Mouse (Mus musculus) neural tube, embryonic 14.5 days (tissue): Measurements from ENCODE around the gene Mpped2. TPM values are rescaled to one million over a fixed set of nuclear protein-coding genes. Genes with fewer than 3 reads are reported as not detected.

Source experiments
- ATAC-seq: fragments of 200-750 bp; cut with Nextera tagmentation; 2 replicates; pipeline ENCODE4 v1.8.0; 2017; ENCODE audit warnings: low read depth, mild to moderate bottlenecking, moderate TSS enrichment, moderate library complexity
- H3K27ac ChIP-seq: fragments of 300-500 bp; sonication (generic); 2 replicates; pipeline ENCODE4 v1.5.1; 2014; ENCODE audit warnings: low read depth, mild to moderate bottlenecking, control low read depth, low read length, moderate library complexity, mixed read lengths
- H3K27me3 ChIP-seq: fragments of 300-500 bp; sonication (generic); 2 replicates; pipeline ENCODE4 v1.6.1; 2014; ENCODE audit warnings: low read length; ENCODE audit not compliant: control insufficient read depth, insufficient read depth
- H3K36me3 ChIP-seq: fragments of 300-500 bp; sonication (generic); 2 replicates; pipeline ENCODE4 v1.6.1; 2014; ENCODE audit warnings: low read length, mixed read lengths; ENCODE audit not compliant: control insufficient read depth, insufficient read depth
- H3K4me1 ChIP-seq: fragments of 300-500 bp; sonication (generic); 2 replicates; pipeline ENCODE4 v1.6.1; 2014; ENCODE audit warnings: low read length; ENCODE audit not compliant: control insufficient read depth, insufficient read depth
- H3K4me2 ChIP-seq: fragments of 300-500 bp; sonication (generic); 2 replicates; pipeline ENCODE4 v1.6.1; 2014; ENCODE audit warnings: mild to moderate bottlenecking, low read depth, low read length, control low read depth
- H3K4me3 ChIP-seq: fragments of 300-500 bp; sonication (generic); 2 replicates; pipeline ENCODE4 v1.5.1; 2014; ENCODE audit warnings: low read depth, low read length, control low read depth, mixed read lengths
- H3K9ac ChIP-seq: fragments of 300-500 bp; sonication (generic); replicated peaks from 2 replicates; pipeline ENCODE4 v1.6.1; 2014; ENCODE audit warnings: low read depth, mild to moderate bottlenecking, control low read depth, low read length, mixed read lengths
- H3K9me3 ChIP-seq: fragments of 300-500 bp; sonication (generic); 2 replicates; pipeline ENCODE4 v1.6.1; 2016; ENCODE audit warnings: low read length; ENCODE audit not compliant: control insufficient read depth
- WGBS: fragments of 180-500 bp; shearing (Covaris S2); extraction: QIAGEN DNeasy Blood & Tissue Kit; methylation state at CpG from one replicate; pipeline ENCODE4 v1.1.7; 2014; 5-methylcytosine and 5-hydroxymethylcytosine counted together
- polyA plus RNA-seq: library from polyadenylated mRNA; unstranded; fragments of >200 nt; fragmentation: Nextera tagmentation; extraction: Ambion mirVana; gene quantifications from 2 replicates; pipeline ENCODE4 v1.2.1, GENCODE M21; 2014

Gene Mpped2
- polyA plus RNA-seq, 1 experiment from 2014 or later, result 239 TPM

- no peak overlapping the region for H3K9ac ChIP-seq
- no peak overlapping the region for H3K4me2 ChIP-seq
- no peaks in the 10 kb centered on the region for H3K9me3 ChIP-seq
- H3K36me3 ChIP-seq, result no peaks in the 10 kb centered on the region
- no peak overlapping the region for H3K27ac ChIP-seq
- H3K4me1 ChIP-seq, result peaks cover 25% of the 10 kb centered on the region
- 15% methylated on average over 9 of the region's 9 CpGs for WGBS
- H3K4me3 ChIP-seq, result no peak overlapping the region
- ATAC-seq, result no peak
- H3K27me3 ChIP-seq, result no peaks in the 10 kb centered on the region
Measured at GRCm38 (mm10) chr2:106856361-106856961, 163.4 kb downstream of the Mpped2 start.

- Histone ChIP-seq H3K9me3 (no peaks in the 10 kb centered on the region), H3K36me3 (no peaks in the 10 kb centered on the region), H3K27ac (no peak overlapping the region), H3K4me2 (no peak overlapping the region), H3K4me3 (no peak overlapping the region), H3K27me3 (no peaks in the 10 kb centered on the region), H3K9ac (no peak overlapping the region), H3K4me1 (peaks cover 25% of the 10 kb centered on the region)
- 65% methylated on average over 4 of the region's 4 CpGs for WGBS
- no peak for ATAC-seq
Measured at GRCm38 (mm10) chr2:106857258-106857657, 164.2 kb downstream of the Mpped2 start.

- H3K4me3 ChIP-seq, result no peak overlapping the region
- no peak for ATAC-seq
- no peaks in the 10 kb centered on the region for H3K27me3 ChIP-seq
- H3K9me3 ChIP-seq, result no peaks in the 10 kb centered on the region
- H3K4me1 ChIP-seq, result peaks cover 25% of the 10 kb centered on the region
- no peak overlapping the region for H3K4me2 ChIP-seq
- no peak overlapping the region for H3K27ac ChIP-seq
- 63% methylated on average over 4 of the region's 4 CpGs for WGBS
- H3K36me3 ChIP-seq, result no peaks in the 10 kb centered on the region
- no peak overlapping the region for H3K9ac ChIP-seq
Measured at GRCm38 (mm10) chr2:106857711-106858110, 164.6 kb downstream of the Mpped2 start.

GRCm38 (mm10) chr2:106860856-106861679 lies 168.0 kb downstream of the Mpped2 start:
- H3K4me2 ChIP-seq, result no peak overlapping the region
- WGBS, result 57% methylated on average over 21 of the region's 21 CpGs
- no peaks in the 10 kb centered on the region for H3K9me3 ChIP-seq
- no peak overlapping the region for H3K27ac ChIP-seq
- H3K36me3 ChIP-seq, result no peaks in the 10 kb centered on the region
- H3K27me3 ChIP-seq, result no peaks in the 10 kb centered on the region
- ATAC-seq, result no peak
- no peak overlapping the region for H3K9ac ChIP-seq
- H3K4me3 ChIP-seq, result no peak overlapping the region
- H3K4me1 ChIP-seq, result peaks cover 15% of the 10 kb centered on the region

- Histone ChIP-seq H3K9ac (no peak overlapping the region), H3K27me3 (no peaks in the 10 kb centered on the region), H3K36me3 (no peaks in the 10 kb centered on the region), H3K27ac (no peak overlapping the region), H3K9me3 (no peaks in the 10 kb centered on the region), H3K4me2 (no peak overlapping the region), H3K4me1 (no peaks in the 10 kb centered on the region; the same call in 1 of the 2 replicates), H3K4me3 (no peak overlapping the region)
- ATAC-seq, result no peak
- 54% methylated on average over 11 of the region's 11 CpGs for WGBS
Measured at GRCm38 (mm10) chr2:106863050-106863653, 170.1 kb downstream of the Mpped2 start.

- no peak for ATAC-seq
- Histone ChIP-seq H3K4me3 (no peak overlapping the region), H3K36me3 (no peaks in the 10 kb centered on the region), H3K9me3 (no peaks in the 10 kb centered on the region), H3K9ac (no peak overlapping the region), H3K4me1 (no peaks in the 10 kb centered on the region; the same call in 1 of the 2 replicates), H3K27ac (no peak overlapping the region), H3K4me2 (no peak overlapping the region), H3K27me3 (no peaks in the 10 kb centered on the region)
- 71% methylated on average over 7 of the region's 7 CpGs for WGBS
Measured at GRCm38 (mm10) chr2:106865148-106865786, 172.2 kb downstream of the Mpped2 start.

GRCm38 (mm10) chr2:106866303-106866702 lies 173.2 kb downstream of the Mpped2 start:
- Histone ChIP-seq H3K27me3 (no peaks in the 10 kb centered on the region), H3K9ac (no peak overlapping the region), H3K4me1 (no peaks in the 10 kb centered on the region; the same call in 1 of the 2 replicates), H3K4me3 (no peak overlapping the region), H3K27ac (no peak overlapping the region), H3K4me2 (no peak overlapping the region), H3K9me3 (no peaks in the 10 kb centered on the region), H3K36me3 (no peaks in the 10 kb centered on the region; the same call in 1 of the 2 replicates)
- WGBS, result 48% methylated on average over 5 of the region's 5 CpGs
- no peak for ATAC-seq

GRCm38 (mm10) chr2:106870886-106871285 lies 177.8 kb downstream of the Mpped2 start:
- H3K27me3 ChIP-seq, result no peaks in the 10 kb centered on the region
- H3K4me2 ChIP-seq, result no peak overlapping the region
- H3K4me1 ChIP-seq, result no peaks in the 10 kb centered on the region
- WGBS, result 90% methylated on average over 2 of the region's 2 CpGs
- no peaks in the 10 kb centered on the region for H3K9me3 ChIP-seq
- ATAC-seq, result no peak
- H3K9ac ChIP-seq, result no peak overlapping the region
- H3K36me3 ChIP-seq, result no peaks in the 10 kb centered on the region; the same call in 1 of the 2 replicates
- no peak overlapping the region for H3K4me3 ChIP-seq
- H3K27ac ChIP-seq, result no peak overlapping the region
